Mouse (Mus musculus): Measurements from ENCODE around the gene Bicc1. TPM values are rescaled to one million over a fixed set of nuclear protein-coding genes. Genes with fewer than 3 reads are reported as not detected.

Gene Bicc1
- polyA plus RNA-seq, 1 experiment: 69.0 TPM

GRCm38 (mm10) chr10:71093312-71093711, 66.2 kb downstream of the Bicc1 start:
- H3K36me3 ChIP-seq (ENCODE audit: control insufficient read depth, insufficient read depth, low read length): no peaks in the 10 kb centered on the region
- H3K4me1 ChIP-seq (ENCODE audit: control insufficient read depth, insufficient read depth, low read length): peaks cover 4% of the 10 kb centered on the region; the same call in 1 of the 2 replicates
- no peaks in the 10 kb centered on the region for H3K27me3 ChIP-seq (replicated peaks; ENCODE audit: control insufficient read depth, insufficient read depth, low read length)
- no peak overlapping the region for H3K27ac ChIP-seq (ENCODE audit: insufficient read depth, low read depth, low read length)
- DNase-seq: no peak
- H3K4me3 ChIP-seq (ENCODE audit: insufficient read depth, low read depth, low read length): no peak overlapping the region
- TF ChIP-seq POLR2A (IDR thresholded peaks at IDR 0.05; ENCODE audit: low read depth, low read length) (no peak), CTCF (conservative IDR thresholded peaks at IDR 0.05; ENCODE audit: insufficient read depth, insufficient read length, low read depth, low read length) (peak; percentile 27; the same call in 1 of the 2 replicates)
- 93% methylated on average over 2 of the region's 2 CpGs for WGBS

GRCm38 (mm10) chr10:71087359-71087716, 72.2 kb downstream of the Bicc1 start:
- H3K27ac ChIP-seq (ENCODE audit: insufficient read depth, low read depth, low read length): no peak overlapping the region
- no peaks in the 10 kb centered on the region for H3K27me3 ChIP-seq (replicated peaks; ENCODE audit: control insufficient read depth, insufficient read depth, low read length)
- no peaks in the 10 kb centered on the region; the same call in 1 of the 2 replicates for H3K36me3 ChIP-seq (ENCODE audit: control insufficient read depth, insufficient read depth, low read length)
- TF ChIP-seq POLR2A (IDR thresholded peaks at IDR 0.05; ENCODE audit: low read depth, low read length) (no peak), CTCF (conservative IDR thresholded peaks at IDR 0.05; ENCODE audit: insufficient read depth, insufficient read length, low read depth, low read length) (no peak)
- peaks cover 19% of the 10 kb centered on the region; the same call in 1 of the 2 replicates for H3K4me1 ChIP-seq (ENCODE audit: control insufficient read depth, insufficient read depth, low read length)
- DNase-seq: no peak
- WGBS: 81% methylated on average over 4 of the region's 4 CpGs
- H3K4me3 ChIP-seq (ENCODE audit: insufficient read depth, low read depth, low read length): no peak overlapping the region

- H3K27me3 ChIP-seq (replicated peaks; ENCODE audit: control insufficient read depth, insufficient read depth, low read length): no peaks in the 10 kb centered on the region
- DNase-seq: peak; percentile 27
- peaks cover 18% of the 10 kb centered on the region; the same call in 1 of the 2 replicates for H3K4me1 ChIP-seq (ENCODE audit: control insufficient read depth, insufficient read depth, low read length)
- no peak for TF ChIP-seq POLR2A (IDR thresholded peaks at IDR 0.05; ENCODE audit: low read depth, low read length)
- no peak for TF ChIP-seq CTCF (conservative IDR thresholded peaks at IDR 0.05; ENCODE audit: insufficient read depth, insufficient read length, low read depth, low read length)
- H3K4me3 ChIP-seq (ENCODE audit: insufficient read depth, low read depth, low read length): no peak overlapping the region
- WGBS: 72% methylated on average over 4 of the region's 4 CpGs
- no peaks in the 10 kb centered on the region; the same call in 1 of the 2 replicates for H3K36me3 ChIP-seq (ENCODE audit: control insufficient read depth, insufficient read depth, low read length)
- peak overlapping the region; percentile 38; the same call in 1 of the 2 replicates for H3K27ac ChIP-seq (ENCODE audit: insufficient read depth, low read depth, low read length)
Observed at GRCm38 (mm10) chr10:71086571-71087358, 72.7 kb downstream of the Bicc1 start.

- H3K27ac ChIP-seq (ENCODE audit: insufficient read depth, low read depth, low read length): no peak overlapping the region
Observed at GRCm38 (mm10) chr10:71082986-71083385, 76.5 kb downstream of the Bicc1 start.

GRCm38 (mm10) chr10:71078856-71079255, 80.6 kb downstream of the Bicc1 start:
- Histone ChIP-seq H3K4me3 (ENCODE audit: insufficient read depth, low read depth, low read length) (no peak overlapping the region), H3K27ac (ENCODE audit: insufficient read depth, low read depth, low read length) (no peak overlapping the region), H3K27me3 (replicated peaks; ENCODE audit: control insufficient read depth, insufficient read depth, low read length) (no peaks in the 10 kb centered on the region), H3K36me3 (ENCODE audit: control insufficient read depth, insufficient read depth, low read length) (no peaks in the 10 kb centered on the region), H3K4me1 (ENCODE audit: control insufficient read depth, insufficient read depth, low read length) (peaks cover 11% of the 10 kb centered on the region; the same call in 1 of the 2 replicates)
- 91% methylated on average over 5 of the region's 5 CpGs for WGBS
- no peak for TF ChIP-seq CTCF (conservative IDR thresholded peaks at IDR 0.05; ENCODE audit: insufficient read depth, insufficient read length, low read depth, low read length)
- no peak for TF ChIP-seq POLR2A (IDR thresholded peaks at IDR 0.05; ENCODE audit: low read depth, low read length)
- no peak for DNase-seq

More at GRCm38 (mm10) chr10:71082986-71083385, 76.5 kb downstream of the Bicc1 start:
- no peaks in the 10 kb centered on the region; the same call in 1 of the 2 replicates for H3K36me3 ChIP-seq (ENCODE audit: control insufficient read depth, insufficient read depth, low read length)
- H3K27me3 ChIP-seq (replicated peaks; ENCODE audit: control insufficient read depth, insufficient read depth, low read length): no peaks in the 10 kb centered on the region
- H3K4me3 ChIP-seq (ENCODE audit: insufficient read depth, low read depth, low read length): no peak overlapping the region
- peaks cover 17% of the 10 kb centered on the region; the same call in 1 of the 2 replicates for H3K4me1 ChIP-seq (ENCODE audit: control insufficient read depth, insufficient read depth, low read length)
- 76% methylated on average over 6 of the region's 6 CpGs for WGBS
- TF ChIP-seq CTCF (conservative IDR thresholded peaks at IDR 0.05; ENCODE audit: insufficient read depth, insufficient read length, low read depth, low read length) (no peak), POLR2A (IDR thresholded peaks at IDR 0.05; ENCODE audit: low read depth, low read length) (no peak)
- no peak for DNase-seq

- no peak for DNase-seq
- Histone ChIP-seq H3K27ac (ENCODE audit: insufficient read depth, low read depth, low read length) (no peak overlapping the region), H3K36me3 (ENCODE audit: control insufficient read depth, insufficient read depth, low read length) (no peaks in the 10 kb centered on the region), H3K4me3 (ENCODE audit: insufficient read depth, low read depth, low read length) (no peak overlapping the region), H3K27me3 (replicated peaks; ENCODE audit: control insufficient read depth, insufficient read depth, low read length) (no peaks in the 10 kb centered on the region), H3K4me1 (ENCODE audit: control insufficient read depth, insufficient read depth, low read length) (peaks cover 10% of the 10 kb centered on the region; the same call in 1 of the 2 replicates)
- no peak for TF ChIP-seq POLR2A (IDR thresholded peaks at IDR 0.05; ENCODE audit: low read depth, low read length)
- TF ChIP-seq CTCF (conservative IDR thresholded peaks at IDR 0.05; ENCODE audit: insufficient read depth, insufficient read length, low read depth, low read length): no peak
- 50% methylated on average over 4 of the region's 4 CpGs for WGBS
Observed at GRCm38 (mm10) chr10:71065009-71065408, 94.5 kb downstream of the Bicc1 start.

GRCm38 (mm10) chr10:71064576-71064975, 94.9 kb downstream of the Bicc1 start:
- no peak for TF ChIP-seq CTCF (conservative IDR thresholded peaks at IDR 0.05; ENCODE audit: insufficient read depth, insufficient read length, low read depth, low read length)
- no peak for TF ChIP-seq POLR2A (IDR thresholded peaks at IDR 0.05; ENCODE audit: low read depth, low read length)
- Histone ChIP-seq H3K27me3 (replicated peaks; ENCODE audit: control insufficient read depth, insufficient read depth, low read length) (no peaks in the 10 kb centered on the region), H3K4me3 (ENCODE audit: insufficient read depth, low read depth, low read length) (no peak overlapping the region), H3K36me3 (ENCODE audit: control insufficient read depth, insufficient read depth, low read length) (no peaks in the 10 kb centered on the region), H3K27ac (ENCODE audit: insufficient read depth, low read depth, low read length) (no peak overlapping the region), H3K4me1 (ENCODE audit: control insufficient read depth, insufficient read depth, low read length) (peaks cover 10% of the 10 kb centered on the region; the same call in 1 of the 2 replicates)
- no peak for DNase-seq
- 68% methylated on average over 6 of the region's 6 CpGs for WGBS
